Mouse (Mus musculus): ENCODE results near the gene Olfr1307. TPM values are rescaled to one million over a fixed set of nuclear protein-coding genes. Genes with fewer than 3 reads are reported as not detected.

Olfr1307 gene
- polyA plus RNA-seq (2012; ENCODE audit: insufficient read depth, insufficient read length, low replicate concordance, missing spikeins): not detected in 2 replicates

DNA sequence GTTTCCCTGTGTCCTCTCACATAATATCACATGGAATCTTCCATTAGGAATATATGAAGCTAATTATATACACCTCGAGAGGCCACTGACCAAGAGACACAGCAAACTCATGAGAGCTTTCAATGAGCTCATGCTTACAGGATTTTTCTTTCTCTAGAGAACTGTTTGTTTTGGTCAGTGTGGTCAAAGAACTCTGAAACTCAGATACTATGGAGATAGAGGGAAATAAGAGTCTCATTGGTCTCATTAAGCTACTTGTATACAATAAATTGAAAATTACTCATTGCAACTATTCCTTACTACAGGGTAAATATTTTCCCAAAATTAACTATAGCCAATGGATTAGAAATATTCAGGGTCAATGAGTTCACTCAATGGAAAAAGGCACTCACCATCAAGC lies at the start of gene Olfr1307:
Olfr1307 (minus strand) TSS at position 101 of the 400 bp plus-strand sequence.
- TF ChIP-seq CTCF (IDR thresholded peaks at IDR 0.05; ENCODE audit: insufficient read depth, low read depth, low read length): no peak
- no peak for TF ChIP-seq POLR2A (IDR thresholded peaks at IDR 0.05; ENCODE audit: insufficient read depth, low read depth, low read length)
- Histone ChIP-seq H3K4me1 (ENCODE audit: control insufficient read depth, insufficient read depth, low read length) (no peaks in the 10 kb centered on the region), H3K27ac (ENCODE audit: insufficient read depth, low read depth, low read length) (no peak within 1 kb of the TSS), H3K4me3 (ENCODE audit: insufficient read depth, low read depth, low read length) (no peak within 1 kb of the TSS)
- 80% methylated on average over 1 of the region's 1 CpGs for WGBS

DNA sequence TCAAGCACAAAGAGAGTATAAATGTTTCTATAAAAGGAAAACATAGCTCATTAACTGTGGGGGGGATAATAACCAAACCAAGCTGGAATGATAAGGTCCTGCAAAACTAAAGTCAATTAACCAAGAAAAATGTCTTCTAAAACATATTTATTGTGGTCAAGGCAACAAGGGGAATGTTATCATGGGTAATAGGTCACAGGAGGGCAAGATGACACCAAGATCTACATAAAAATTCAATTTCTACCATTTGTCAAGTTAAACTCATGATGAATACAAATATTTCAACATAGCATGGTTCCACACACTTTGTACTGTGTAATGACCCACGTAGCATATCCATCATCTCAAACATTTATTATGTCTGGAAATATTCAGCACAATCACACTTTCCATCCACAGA lies 40.9 kb upstream of the Olfr1307 start, which contains the start of gene Olfr1309:
Olfr1309 (minus strand) TSS at position 101 of the 400 bp plus-strand sequence.
- Histone ChIP-seq H3K4me3 (ENCODE audit: insufficient read depth, low read depth, low read length) (no peak within 1 kb of the TSS), H3K27ac (ENCODE audit: insufficient read depth, low read depth, low read length) (no peak within 1 kb of the TSS), H3K4me1 (ENCODE audit: control insufficient read depth, insufficient read depth, low read length) (no peaks in the 10 kb centered on the region)
- TF ChIP-seq POLR2A (IDR thresholded peaks at IDR 0.05; ENCODE audit: insufficient read depth, low read depth, low read length) (no peak), CTCF (IDR thresholded peaks at IDR 0.05; ENCODE audit: insufficient read depth, low read depth, low read length) (no peak)
- 67% methylated on average over 1 of the region's 1 CpGs for WGBS

DNA sequence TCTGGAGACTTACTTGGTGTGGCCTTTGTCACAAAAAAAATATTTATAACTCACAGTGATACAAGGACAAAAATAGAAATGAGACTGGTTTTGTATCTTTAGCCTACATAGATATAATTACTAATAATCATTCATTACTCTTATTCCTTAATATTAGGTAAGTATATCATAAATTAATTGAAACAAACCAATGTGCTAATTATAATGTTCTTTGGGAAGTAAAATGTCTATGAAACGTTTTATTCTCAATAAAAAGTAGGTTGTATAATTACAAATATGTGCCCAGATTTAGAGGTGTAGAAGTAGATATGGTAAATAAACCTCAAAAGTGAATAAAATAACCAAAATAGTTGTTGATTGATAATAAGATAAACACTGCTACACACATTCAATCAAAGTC lies 15.6 kb upstream of the Olfr1307 start, which contains the start of gene Olfr1308:
Olfr1308 (minus strand) TSS at position 101 of the 400 bp plus-strand sequence.
- H3K27ac ChIP-seq (ENCODE audit: insufficient read depth, low read depth, low read length): no peak within 1 kb of the TSS
- 47% methylated on average over 1 of the region's 1 CpGs for WGBS
- TF ChIP-seq POLR2A (IDR thresholded peaks at IDR 0.05; ENCODE audit: insufficient read depth, low read depth, low read length) (no peak), CTCF (IDR thresholded peaks at IDR 0.05; ENCODE audit: insufficient read depth, low read depth, low read length) (no peak)
- no peak within 1 kb of the TSS for H3K4me3 ChIP-seq (ENCODE audit: insufficient read depth, low read depth, low read length)
- H3K4me1 ChIP-seq (ENCODE audit: control insufficient read depth, insufficient read depth, low read length): no peaks in the 10 kb centered on the region

DNA sequence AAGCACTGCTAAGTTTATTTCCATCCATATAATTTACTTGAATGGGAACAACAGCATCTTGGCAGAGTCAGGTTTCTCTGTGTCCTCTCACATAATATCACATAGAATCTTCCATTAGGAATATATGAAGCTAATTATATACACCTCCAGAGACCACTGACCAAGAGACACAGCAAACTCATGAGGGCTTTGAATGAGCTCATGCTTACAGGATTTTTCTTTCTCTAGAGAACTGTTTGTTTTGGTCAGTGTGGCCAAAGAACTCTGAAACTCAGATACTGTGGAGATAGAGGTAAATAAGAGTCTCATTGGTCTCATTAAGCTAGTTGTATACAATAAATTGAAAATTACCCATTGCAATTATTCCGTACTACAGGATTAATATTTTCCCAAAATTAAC lies 33.1 kb downstream of the Olfr1307 start, which contains the start of gene Olfr1306:
Olfr1306 (minus strand) TSS at position 101 of the 400 bp plus-strand sequence.
- TF ChIP-seq POLR2A (IDR thresholded peaks at IDR 0.05; ENCODE audit: insufficient read depth, low read depth, low read length): no peak
- TF ChIP-seq CTCF (IDR thresholded peaks at IDR 0.05; ENCODE audit: insufficient read depth, low read depth, low read length): no peak
- Histone ChIP-seq H3K27ac (ENCODE audit: insufficient read depth, low read depth, low read length) (no peak within 1 kb of the TSS), H3K4me3 (ENCODE audit: insufficient read depth, low read depth, low read length) (no peak within 1 kb of the TSS), H3K4me1 (ENCODE audit: control insufficient read depth, insufficient read depth, low read length) (no peaks in the 10 kb centered on the region)
- WGBS: 93% methylated on average over 1 of the region's 1 CpGs

Other genes with a start within 250 kb of the Olfr1307 start
- not detected in 2 replicates for gene Olfr1301, start 198.4 kb downstream of the Olfr1307 start, polyA plus RNA-seq (2012; ENCODE audit: insufficient read depth, insufficient read length, low replicate concordance, missing spikeins)
- gene Olfr1302, start 172.0 kb downstream of the Olfr1307 start, polyA plus RNA-seq (2012; ENCODE audit: insufficient read depth, insufficient read length, low replicate concordance, missing spikeins): not detected in 2 replicates
- not detected in 2 replicates for gene Olfr1303, start 129.1 kb downstream of the Olfr1307 start, polyA plus RNA-seq (2012; ENCODE audit: insufficient read depth, insufficient read length, low replicate concordance, missing spikeins)
- gene Olfr1305, start 72.3 kb downstream of the Olfr1307 start, polyA plus RNA-seq (2012; ENCODE audit: insufficient read depth, insufficient read length, low replicate concordance, missing spikeins): not detected in 2 replicates
- not detected in 2 replicates for gene Olfr1306, start 33.2 kb downstream of the Olfr1307 start, polyA plus RNA-seq (2012; ENCODE audit: insufficient read depth, insufficient read length, low replicate concordance, missing spikeins)
- not detected in 2 replicates for gene Olfr1308, start 15.5 kb upstream of the Olfr1307 start, polyA plus RNA-seq (2012; ENCODE audit: insufficient read depth, insufficient read length, low replicate concordance, missing spikeins)
- gene Olfr1309, start 40.8 kb upstream of the Olfr1307 start, polyA plus RNA-seq (2012; ENCODE audit: insufficient read depth, insufficient read length, low replicate concordance, missing spikeins): not detected in 2 replicates
- not detected in 2 replicates for gene Olfr1310, start 63.3 kb upstream of the Olfr1307 start, polyA plus RNA-seq (2012; ENCODE audit: insufficient read depth, insufficient read length, low replicate concordance, missing spikeins)
- gene Olfr1311, start 75.0 kb upstream of the Olfr1307 start, polyA plus RNA-seq (2012; ENCODE audit: insufficient read depth, insufficient read length, low replicate concordance, missing spikeins): not detected in 2 replicates
- gene Olfr1312, start 100.8 kb upstream of the Olfr1307 start, polyA plus RNA-seq (2012; ENCODE audit: insufficient read depth, insufficient read length, low replicate concordance, missing spikeins): not detected in 2 replicates
- gene Olfr1313, start 128.4 kb upstream of the Olfr1307 start, polyA plus RNA-seq (2012; ENCODE audit: insufficient read depth, insufficient read length, low replicate concordance, missing spikeins): not detected in 2 replicates
- gene Olfr1314, start 147.3 kb upstream of the Olfr1307 start, polyA plus RNA-seq (2012; ENCODE audit: insufficient read depth, insufficient read length, low replicate concordance, missing spikeins): not detected in 2 replicates
- not detected in 2 replicates for gene Olfr1315-ps1, start 166.0 kb upstream of the Olfr1307 start, polyA plus RNA-seq (2012; ENCODE audit: insufficient read depth, insufficient read length, low replicate concordance, missing spikeins)
- not detected in 2 replicates for gene Olfr1316, start 185.5 kb upstream of the Olfr1307 start, polyA plus RNA-seq (2012; ENCODE audit: insufficient read depth, insufficient read length, low replicate concordance, missing spikeins)
- not detected in 2 replicates for gene Olfr1317, start 190.9 kb upstream of the Olfr1307 start, polyA plus RNA-seq (2012; ENCODE audit: insufficient read depth, insufficient read length, low replicate concordance, missing spikeins)
- gene Olfr1318, start 204.8 kb upstream of the Olfr1307 start, polyA plus RNA-seq (2012; ENCODE audit: insufficient read depth, insufficient read length, low replicate concordance, missing spikeins): not detected in 2 replicates